Mouse (Mus musculus) embryo, embryonic 11.5 days (tissue): ENCODE results near the gene Tpm1.

Experiments used
- DNase-seq: peaks from one replicate; pipeline ENCODE4 v3.0.0-alpha.2; 2012; ENCODE audit warnings: low read depth, low spot score

Gene Tpm1

GRCm38 (mm10) chr9:67028133-67028724 lies 21.0 kb downstream of the Tpm1 start:
- DNase-seq: no peak

DNA sequence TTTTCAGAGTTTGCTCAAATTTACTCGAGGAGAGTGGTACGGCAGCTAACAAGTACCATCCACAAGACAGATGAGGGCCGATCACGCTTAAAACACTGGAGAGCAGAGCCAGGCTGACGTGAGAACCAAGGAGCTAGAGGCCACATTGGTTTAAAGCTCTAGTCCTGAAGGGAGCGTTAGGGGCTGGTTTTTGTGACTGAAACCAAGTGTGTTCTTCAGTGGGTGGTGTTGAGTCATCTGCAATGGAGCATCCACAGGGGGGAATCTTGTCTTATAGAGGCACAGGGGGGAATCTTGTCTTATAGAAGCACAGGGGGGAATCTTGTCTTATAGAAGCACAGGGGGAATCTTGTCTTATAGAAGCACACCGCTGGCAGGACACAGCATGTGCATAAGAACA lies 22.3 kb downstream of the Tpm1 start:
- DNase-seq: no peak

DNA sequence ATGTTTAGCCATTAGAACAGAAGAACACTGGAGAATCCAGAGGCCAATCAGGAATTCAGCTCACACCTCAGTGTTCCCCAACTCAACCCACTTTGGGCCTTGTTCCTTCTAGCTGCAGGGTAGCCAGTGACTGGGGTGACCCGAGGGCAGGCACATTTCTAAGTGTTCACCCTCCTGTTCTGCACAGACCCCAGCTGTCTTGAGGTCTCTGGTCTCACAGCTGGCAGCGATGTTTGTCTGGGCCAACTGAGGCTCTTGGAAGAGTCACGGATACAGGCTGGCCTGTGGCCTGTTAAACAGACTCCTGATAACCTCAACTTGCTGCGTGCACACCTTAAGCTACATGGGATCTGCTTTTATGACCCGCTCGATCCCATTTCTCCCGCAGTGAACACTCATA lies 23.1 kb downstream of the Tpm1 start:
- DNase-seq: no peak

DNA sequence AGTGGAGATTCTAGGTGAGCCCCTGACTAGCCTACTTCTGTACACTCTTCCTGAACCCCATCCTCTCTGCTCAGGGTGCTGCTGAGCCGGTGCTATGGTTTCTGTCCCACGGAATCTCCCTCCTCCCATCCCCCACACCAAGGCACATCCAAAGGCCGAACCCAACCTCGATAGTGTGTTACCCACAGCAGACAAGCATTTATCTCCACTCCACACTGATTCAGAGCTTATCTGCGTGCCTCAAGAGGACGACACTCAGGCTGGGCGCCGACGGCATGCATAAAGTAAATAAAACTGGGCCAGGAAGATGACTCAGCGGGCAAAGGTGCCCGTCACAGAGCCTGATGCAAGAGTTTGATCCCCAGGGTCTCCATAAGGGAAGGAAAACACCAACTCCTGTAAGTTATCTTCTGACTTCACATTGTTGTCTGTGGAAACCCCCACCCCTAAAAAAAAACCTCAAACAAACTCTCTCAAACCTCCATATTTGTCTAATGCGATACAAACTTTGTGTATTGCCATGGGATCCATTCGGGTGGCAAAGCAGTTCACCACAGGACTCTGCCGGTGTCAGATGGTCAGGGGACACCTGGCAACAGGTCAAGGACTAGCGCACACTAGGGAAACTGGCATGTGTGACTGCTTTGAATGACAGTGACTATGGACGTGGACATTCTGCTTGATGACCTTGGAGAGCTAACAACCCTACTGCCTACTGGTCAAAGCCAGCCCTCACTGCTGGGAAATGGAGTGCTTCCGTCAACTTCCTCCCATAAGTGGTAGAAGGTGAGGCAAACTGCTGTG lies 24.1 kb downstream of the Tpm1 start:
- no peak for DNase-seq

DNA sequence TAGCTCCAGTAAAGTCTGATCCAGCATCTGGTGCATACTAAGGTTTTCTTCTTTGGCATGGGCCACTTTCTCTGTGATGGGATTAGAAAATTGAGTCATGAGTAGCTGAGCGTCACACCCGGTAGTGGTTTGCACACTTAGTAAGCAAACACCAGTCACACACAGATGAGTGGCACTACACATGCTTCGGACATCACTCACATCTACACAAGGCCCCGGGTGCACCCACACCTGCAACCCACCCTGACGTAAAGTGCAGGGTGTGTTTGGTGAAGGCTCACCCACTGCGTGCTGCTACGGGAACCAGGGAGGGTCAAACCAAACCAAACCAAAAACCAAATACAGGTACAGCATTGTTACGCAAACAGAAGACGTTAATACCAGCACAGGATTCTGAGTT lies 25.8 kb downstream of the Tpm1 start:
- DNase-seq: no peak

GRCm38 (mm10) chr9:67020063-67020462 lies 29.1 kb downstream of the Tpm1 start:
- no peak for DNase-seq

GRCm38 (mm10) chr9:67013501-67013900 lies 35.7 kb downstream of the Tpm1 start:
- DNase-seq: no peak

DNA sequence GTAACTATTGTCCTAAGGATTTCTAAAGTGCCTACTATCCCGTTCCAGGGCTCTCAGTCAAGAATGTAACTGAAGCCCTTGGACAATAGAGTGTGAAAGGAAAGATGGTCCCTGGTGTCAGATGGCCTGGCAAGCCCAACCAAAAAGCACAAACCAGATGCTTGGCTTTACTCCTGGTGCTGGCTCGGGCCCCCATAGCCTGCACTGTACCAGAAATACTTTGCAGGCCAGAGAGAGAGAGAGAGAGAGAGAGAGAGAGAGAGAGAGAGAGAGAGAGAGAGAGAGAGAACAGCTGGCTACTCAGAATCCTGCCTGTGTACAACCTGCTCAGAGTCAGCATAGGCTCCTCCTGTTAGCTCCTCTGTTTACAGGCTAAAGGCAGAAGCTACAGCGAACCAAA lies 36.7 kb downstream of the Tpm1 start:
- no peak for DNase-seq

DNA sequence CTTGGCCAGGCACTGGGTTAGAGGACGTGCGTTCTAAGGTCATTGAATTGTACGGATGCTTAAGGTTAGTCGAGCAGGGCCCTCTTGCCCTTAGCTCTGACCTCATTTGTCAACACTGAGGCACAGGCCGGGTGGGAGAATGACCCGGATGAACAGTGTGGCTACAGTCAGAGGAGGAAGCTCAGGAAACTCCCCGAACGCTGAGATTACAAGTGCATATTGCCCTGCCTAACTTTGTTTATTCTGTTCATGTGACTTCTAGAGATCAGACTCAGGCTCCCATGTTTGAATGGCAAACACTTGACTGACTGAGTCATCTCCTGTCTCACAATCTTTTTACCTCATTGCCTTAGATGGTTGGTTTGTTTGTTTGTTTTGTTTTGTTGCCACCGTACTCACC lies 37.7 kb downstream of the Tpm1 start:
- no peak for DNase-seq

- peak; percentile 56 for DNase-seq
Measured at GRCm38 (mm10) chr9:67008781-67009180, 40.4 kb downstream of the Tpm1 start.

- no peak for DNase-seq
Measured at GRCm38 (mm10) chr9:67006376-67006775, 42.8 kb downstream of the Tpm1 start.

GRCm38 (mm10) chr9:67005161-67005742 lies 44.0 kb downstream of the Tpm1 start:
- DNase-seq: no peak

- DNase-seq: no peak
Measured at GRCm38 (mm10) chr9:67003656-67004055, 45.5 kb downstream of the Tpm1 start.

- no peak for DNase-seq
Measured at GRCm38 (mm10) chr9:67003156-67003555, 46.0 kb downstream of the Tpm1 start.

DNA sequence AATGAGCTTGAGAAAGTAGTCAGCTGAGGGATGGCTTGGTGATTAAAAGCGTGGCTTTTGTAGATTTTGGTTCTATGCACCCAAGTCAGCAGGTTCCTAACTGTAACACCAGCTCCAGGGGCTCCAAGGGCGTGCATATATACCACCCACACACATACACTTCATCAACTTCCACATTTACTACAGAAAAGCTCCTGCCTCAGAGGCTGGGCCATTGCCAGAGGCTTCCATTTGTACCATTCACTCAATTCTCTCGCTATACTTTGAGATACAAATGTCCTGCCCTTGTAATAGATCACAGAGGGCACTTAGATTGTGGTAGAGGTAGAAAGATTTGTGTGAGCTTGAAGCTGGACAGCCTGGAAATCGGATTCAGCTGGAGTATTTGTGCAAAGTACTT lies 47.7 kb downstream of the Tpm1 start:
- DNase-seq: no peak

- peak; percentile 79 for DNase-seq
Measured at GRCm38 (mm10) chr9:67001050-67001449, 48.2 kb downstream of the Tpm1 start.

GRCm38 (mm10) chr9:66999698-67000097 lies 49.5 kb downstream of the Tpm1 start:
- DNase-seq: no peak

DNA sequence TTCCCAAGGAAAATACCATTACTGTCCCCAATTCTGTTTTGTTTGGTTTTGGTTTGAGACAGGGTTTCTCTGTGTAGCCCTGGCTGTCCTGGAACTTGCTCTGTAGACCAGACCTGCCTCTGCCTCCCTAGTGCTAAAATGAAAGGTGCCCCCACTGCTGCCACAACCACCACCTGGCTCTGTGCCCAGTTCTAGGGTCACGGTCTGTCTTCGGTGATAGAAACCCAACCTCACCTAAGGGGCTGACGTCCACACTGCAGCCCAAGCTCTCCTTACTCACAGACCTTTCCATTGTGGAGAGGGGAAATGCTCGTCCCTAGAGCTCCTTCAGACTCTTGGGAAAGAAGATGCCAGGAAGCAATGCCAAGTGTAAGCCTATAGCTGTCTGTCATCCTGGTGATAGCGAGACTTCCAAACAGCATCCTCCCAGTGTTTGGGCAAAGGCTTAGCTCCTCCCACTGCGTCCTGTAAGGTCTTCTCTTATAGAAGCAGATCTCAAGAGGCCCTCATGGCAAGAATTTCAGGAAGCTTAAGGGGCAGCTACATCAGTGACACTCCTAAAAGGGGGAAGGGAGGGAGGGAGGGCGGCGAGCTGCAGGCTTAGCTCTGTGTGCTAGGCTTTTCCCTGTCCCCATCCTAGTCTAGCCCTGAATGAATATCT lies 57.3 kb downstream of the Tpm1 start:
- no peak for DNase-seq

DNA sequence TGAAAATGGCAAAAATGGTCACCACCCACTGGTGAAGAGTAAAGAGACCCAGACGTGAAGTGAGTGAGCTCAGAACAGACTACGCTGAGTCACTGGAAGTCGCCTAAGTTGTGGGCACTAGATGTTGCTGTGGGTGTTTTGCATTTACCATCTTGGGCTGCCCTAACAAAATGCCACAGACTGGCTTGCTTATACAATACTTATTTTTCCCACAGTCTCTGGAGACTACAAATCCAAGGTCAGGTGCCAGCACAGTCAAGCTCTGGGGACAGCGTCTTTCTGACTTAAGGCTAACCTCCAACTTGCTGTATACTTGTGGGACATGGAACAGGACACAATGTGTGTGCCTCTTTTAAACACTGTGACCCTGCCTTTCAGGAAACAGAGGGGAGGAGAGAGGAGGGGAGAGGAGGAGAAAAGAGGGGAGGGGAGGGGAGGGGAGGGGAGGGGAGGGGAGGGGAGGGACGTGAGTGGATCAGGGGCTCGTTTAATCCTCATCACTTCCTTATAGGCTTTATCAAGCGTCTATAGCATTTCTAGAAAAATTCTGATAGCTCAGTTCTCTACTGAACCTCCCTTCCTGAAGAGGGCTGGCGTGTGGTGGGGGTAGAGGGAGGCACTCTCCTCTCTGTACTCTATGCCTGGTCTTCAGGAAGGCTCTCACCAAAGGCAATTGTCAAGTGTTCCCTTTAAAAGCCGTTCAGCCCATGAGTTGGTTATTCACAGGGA lies 58.0 kb downstream of the Tpm1 start:
- no peak for DNase-seq

DNA sequence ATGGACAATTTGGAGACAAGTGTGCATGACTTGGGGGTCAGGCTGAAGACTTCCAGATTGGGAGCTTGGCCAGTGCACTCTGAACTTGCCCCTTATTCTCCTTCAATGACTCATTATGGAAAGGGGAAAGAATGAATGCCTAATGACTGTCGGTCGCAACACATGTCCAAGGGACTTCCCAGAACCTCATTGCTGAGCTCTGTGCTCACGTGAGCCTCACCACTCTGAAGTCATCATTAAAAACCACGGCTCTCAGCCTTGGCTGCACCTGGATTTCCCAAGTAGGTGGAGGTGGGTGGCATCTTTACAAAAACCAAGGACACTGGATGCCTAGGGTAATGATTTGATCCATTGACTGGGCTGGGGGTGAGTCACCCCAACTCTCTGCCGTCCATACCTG lies 59.2 kb downstream of the Tpm1 start:
- DNase-seq: no peak

- no peak for DNase-seq
Measured at GRCm38 (mm10) chr9:66989581-66989980, 59.6 kb downstream of the Tpm1 start.

- DNase-seq: no peak
Measured at GRCm38 (mm10) chr9:66988888-66989414, 60.3 kb downstream of the Tpm1 start.
